Mouse (Mus musculus): Measurements from ENCODE around the gene Crb2. TPM values are rescaled to one million over a fixed set of nuclear protein-coding genes. Genes with fewer than 3 reads are reported as not detected.

Crb2 gene
- total RNA-seq, 1 experiment from 2014 or later: not detected

DNA sequence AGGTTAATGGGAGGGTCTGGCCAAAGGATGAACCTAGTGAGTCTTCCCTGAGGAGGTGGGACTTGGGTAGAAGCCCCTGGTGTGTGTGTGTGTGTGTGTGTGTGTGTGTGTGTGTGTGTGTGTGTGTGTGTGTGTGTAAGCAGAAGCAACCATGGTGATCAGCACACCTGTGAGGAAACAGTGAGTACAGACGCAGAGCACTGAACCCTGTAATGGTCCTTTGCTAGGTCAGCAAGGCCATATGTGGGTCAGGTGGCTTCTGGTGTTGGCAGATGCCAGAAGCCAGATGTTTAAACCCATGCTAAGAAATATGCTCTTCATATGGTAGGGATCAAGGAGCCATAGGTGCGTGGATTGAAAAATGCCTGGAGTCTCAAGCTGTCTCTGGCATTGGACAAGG lies 11.5 kb upstream of the Crb2 start:
- no peak for ATAC-seq (ENCODE audit: extremely low read depth, insufficient number of reproducible peaks, low FRiP score, poor library complexity, severe bottlenecking)

DNA sequence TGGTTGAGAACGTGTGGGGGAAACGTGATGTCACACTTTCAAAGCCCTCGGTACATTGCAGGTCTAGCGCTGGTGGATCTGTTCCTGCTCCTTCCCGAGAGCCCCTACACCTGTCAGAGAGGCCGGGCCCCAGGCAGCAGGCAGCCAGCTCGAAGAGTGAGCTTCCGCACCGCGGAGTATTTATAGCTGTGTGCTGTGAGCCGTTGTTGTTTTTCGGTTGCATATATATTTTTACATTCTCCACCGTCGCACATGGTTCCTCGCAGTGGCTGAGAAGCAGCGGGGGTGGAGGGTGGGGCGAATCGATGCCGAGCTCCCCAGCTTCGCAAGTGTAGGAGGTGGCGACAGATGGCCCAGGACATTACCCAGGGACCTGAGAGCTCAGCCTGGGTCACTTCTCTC lies 11.0 kb upstream of the Crb2 start:
- peak; percentile 62 for ATAC-seq (ENCODE audit: extremely low read depth, insufficient number of reproducible peaks, low FRiP score, poor library complexity, severe bottlenecking)

DNA sequence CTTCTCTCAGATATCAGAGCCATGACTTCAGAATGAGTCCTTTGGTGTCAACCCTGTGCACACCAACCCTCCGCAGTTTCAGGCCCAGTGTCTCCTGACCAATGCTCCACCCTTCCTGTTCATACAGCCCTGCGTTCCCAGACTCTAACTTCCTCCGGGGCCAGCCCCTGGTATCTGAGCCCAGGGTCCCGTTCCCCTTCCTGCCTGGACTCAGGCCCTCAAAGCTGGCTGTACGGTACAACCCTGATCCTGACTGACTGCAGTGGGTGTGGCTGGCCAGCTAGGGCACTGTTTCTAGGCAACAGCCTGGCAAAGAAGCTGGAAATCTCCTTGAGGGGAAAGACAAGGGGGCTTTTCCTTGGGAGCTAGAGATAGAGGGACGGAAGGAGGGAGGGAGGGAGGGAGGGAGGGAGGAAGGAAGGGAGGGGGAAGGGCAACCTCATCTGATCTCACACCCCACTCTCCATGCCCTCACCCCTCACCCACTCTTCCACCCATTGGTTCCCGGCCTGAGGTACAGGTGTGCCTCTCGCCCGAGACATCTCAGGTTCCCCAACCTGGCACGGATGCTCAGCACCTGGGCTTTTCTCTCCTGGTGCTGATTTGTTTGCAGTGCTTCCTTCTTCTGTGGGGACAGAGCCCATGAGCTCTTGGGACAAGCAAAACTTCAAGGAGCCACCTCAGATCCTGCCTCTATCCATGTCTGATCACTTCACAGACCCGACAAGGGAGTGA lies 9.9 kb upstream of the Crb2 start:
- no peak for ATAC-seq (ENCODE audit: extremely low read depth, insufficient number of reproducible peaks, low FRiP score, poor library complexity, severe bottlenecking)

DNA sequence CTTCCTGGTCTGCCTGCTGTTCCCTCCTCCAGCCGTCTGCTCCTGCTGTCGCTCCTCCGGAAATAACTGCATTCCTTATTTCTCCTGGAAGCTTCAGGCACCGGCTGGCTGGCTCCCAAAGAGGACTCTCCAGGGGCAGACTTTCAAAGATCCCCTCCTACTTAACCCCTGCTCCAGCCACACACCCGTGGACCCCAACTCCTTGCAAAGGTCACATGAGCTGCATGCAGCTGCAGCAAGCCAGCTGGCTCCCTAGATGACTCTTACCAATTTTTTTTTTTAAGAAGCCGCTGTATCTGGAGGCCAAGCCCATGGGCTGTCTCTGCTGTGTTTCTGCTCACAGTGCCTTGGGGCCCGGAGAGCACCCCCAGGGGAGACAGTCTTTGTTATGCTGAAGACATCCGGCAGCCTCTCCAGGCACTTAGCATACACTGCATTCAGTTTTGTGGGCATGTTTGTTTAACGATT lies 8.9 kb upstream of the Crb2 start:
- ATAC-seq (ENCODE audit: extremely low read depth, insufficient number of reproducible peaks, low FRiP score, poor library complexity, severe bottlenecking): peak; percentile 37; the same call in 1 of the 2 replicates

DNA sequence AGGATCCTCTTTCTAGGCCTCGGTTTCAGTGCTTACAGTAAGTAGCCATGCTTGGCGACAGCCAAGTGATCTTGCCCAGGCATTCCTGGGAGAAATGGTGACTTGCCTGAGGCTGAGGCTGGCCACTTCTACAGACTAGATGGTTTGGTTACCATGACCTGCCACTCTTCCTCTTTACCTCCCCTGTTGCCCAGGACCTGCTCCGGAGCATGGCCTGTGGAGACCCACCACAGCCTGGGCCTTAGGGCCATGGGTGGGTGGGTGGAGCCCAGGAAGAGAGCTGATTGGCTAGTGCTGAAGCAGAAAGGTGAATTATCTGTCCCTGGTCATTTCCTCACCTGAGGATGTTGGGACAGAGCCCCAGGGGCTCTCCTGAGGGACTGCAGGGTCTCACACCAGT lies 8.3 kb upstream of the Crb2 start:
- no peak for ATAC-seq (ENCODE audit: extremely low read depth, insufficient number of reproducible peaks, low FRiP score, poor library complexity, severe bottlenecking)

DNA sequence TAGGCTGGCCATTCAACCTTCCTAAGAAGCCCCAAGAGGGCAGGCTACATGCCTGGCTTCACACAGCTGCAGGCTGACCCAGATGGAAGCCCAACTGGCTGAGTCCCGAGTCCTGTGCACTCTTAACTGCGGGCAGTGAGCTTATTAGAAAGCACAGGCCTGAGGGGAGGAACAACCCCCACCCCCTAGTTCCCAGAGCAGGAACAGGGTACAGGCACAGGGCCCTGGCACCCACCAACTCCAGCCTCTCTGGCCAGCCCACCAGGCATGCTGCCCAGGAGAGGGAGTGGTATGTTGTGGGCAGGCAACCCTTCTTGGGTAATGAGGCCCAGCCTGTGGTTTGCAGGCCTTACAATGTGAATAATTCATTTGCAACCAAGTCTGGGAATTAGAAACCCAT lies 7.1 kb upstream of the Crb2 start:
- no peak for ATAC-seq (ENCODE audit: extremely low read depth, insufficient number of reproducible peaks, low FRiP score, poor library complexity, severe bottlenecking)

DNA sequence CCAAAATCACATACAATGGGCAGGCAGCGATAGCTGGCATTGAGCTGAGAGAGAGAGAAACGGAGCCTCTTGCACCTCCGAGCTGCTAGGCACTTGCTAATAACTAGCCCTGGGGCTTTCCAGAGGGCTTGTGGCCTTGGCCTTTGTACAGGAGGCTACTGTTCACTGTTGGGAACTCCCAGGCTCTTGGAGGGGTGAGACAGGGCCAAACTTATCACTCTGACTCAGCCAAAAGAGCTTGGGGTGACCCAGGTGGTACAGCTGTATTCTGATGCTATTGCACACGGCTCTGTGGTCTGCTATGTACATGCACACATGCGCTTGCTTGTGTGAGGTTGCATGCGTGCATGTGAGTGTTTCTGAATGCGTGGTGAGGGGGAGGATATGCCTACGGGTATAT lies 6.3 kb upstream of the Crb2 start:
- no peak for ATAC-seq (ENCODE audit: extremely low read depth, insufficient number of reproducible peaks, low FRiP score, poor library complexity, severe bottlenecking)

DNA sequence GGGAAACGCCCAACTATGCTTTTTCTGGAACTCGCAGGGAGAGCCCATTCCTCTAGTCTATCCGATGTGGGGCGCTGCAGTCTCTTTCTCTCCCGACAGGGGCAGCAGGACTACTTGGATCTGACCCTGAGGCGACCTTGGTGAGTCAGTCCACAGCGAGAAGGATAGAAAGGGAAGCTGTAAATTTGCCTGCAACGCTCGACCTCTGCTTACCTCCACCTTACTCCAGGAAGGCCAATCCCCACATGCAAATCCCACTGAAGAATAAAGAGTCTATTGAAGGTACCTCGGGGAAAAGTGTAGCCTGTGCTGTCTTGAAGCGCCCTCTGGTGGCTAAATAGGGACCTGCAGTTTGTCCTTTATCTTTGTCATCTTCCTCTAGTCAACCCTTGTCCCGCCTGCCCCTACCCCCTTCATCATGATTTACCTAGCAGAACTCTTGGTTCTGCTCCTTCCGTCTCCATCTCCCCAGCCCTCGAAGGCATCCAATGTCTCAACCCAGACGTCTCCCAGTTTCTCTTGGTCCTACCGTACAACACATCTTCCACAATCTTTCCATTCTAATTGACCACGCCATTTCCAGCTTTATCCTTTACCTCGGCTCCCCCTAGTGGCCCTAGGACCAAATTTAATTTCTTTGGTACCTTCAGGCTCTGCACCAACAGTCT lies 4.3 kb upstream of the Crb2 start:
- ATAC-seq (ENCODE audit: extremely low read depth, insufficient number of reproducible peaks, low FRiP score, poor library complexity, severe bottlenecking): peak; percentile 59

DNA sequence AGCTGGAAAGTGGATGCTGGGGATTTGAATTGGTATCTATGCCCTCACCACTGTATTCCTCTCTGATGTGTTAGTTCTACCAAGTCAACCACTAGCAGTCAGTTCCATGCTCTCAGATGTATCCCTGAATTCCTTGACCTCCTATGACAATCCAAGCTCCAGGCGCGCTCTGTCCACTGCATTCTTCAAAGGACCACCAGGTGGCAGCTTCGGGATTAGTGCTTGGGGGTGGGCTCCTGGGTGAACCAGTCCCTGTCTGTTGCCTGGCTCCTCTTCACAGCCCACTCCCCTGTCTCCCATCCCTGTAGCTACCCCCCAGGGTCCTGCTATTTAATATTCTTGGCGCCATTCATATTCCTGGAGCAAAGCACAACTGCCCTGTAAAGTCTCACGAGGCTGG lies 1.5 kb upstream of the Crb2 start:
- ATAC-seq (ENCODE audit: extremely low read depth, insufficient number of reproducible peaks, low FRiP score, poor library complexity, severe bottlenecking): no peak

DNA sequence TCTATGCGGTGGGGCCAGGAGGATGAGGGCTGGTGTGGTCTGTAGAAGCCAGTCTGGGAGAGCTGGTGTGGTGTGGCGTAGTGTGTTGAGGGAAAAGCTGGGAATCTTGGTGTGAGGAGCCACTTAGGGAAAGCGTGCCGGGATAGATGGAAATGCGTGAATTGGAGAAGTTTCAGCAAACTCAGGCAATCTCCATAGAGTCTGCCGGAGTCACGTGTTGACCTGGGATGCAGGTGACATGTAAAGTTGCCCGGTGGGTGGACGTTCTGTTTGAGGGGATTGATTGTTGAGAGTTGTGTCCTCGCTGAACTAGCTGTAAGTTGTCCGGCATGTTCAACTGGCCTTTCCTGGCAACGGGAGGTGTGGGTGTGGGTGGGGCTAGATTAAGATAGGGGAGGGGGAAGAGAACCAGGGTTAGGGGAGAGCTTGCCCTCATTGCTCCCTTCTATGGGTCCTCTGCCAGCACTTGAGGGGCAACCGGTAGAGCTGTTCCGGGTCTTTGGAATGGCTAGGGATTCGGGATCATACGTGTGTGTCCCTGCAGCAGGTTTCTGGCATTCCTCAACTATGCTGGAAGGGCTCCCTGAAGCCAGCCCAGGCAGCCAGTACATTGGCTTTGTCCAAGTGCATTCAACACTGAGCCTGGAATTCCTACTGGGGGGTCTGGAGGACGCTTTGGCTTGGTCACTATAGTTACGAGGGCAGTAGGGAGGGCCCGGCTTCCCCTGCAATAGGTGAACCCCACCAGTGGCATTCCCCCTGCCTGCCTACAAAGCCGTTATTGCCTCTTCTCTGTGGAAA lies 762 bp downstream of the Crb2 start:
- no peak for ATAC-seq (ENCODE audit: extremely low read depth, insufficient number of reproducible peaks, low FRiP score, poor library complexity, severe bottlenecking)

DNA sequence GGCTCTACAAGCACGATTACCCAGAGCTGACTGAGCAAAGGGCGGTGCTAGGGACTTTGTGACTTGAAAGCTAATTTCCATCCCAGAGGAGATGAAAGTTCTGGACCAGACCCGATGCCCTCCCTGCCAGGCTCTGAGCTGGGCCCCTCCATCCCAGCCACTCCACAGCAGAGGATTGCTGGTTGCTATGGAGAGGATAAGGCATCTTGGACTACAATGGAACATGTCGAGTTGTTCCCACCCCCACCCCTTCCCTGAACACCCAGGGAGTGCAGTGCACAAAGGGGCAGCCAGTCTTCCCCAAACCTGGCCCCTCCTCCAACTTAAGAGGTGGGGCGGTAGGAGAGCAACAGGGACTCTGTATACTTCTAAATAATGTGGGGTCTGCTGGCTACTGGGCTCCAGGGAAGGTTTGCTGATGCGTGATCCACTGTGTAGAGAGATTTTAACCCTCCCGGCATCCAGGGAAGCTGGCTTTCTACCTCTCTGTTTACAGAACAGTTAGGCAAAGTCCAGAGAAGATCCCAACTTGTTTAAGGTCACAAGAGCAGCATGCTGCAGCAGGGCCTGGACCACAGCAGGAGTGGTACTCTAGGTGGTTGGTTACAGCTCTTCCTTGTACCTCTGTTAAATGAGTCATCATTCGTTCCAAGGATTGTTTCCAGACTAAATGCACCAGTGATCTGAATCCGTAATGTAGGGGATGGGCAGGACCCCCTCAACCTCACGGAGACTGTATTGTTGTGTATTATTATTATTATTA lies 2.1 kb downstream of the Crb2 start:
- no peak for ATAC-seq (ENCODE audit: extremely low read depth, insufficient number of reproducible peaks, low FRiP score, poor library complexity, severe bottlenecking)

DNA sequence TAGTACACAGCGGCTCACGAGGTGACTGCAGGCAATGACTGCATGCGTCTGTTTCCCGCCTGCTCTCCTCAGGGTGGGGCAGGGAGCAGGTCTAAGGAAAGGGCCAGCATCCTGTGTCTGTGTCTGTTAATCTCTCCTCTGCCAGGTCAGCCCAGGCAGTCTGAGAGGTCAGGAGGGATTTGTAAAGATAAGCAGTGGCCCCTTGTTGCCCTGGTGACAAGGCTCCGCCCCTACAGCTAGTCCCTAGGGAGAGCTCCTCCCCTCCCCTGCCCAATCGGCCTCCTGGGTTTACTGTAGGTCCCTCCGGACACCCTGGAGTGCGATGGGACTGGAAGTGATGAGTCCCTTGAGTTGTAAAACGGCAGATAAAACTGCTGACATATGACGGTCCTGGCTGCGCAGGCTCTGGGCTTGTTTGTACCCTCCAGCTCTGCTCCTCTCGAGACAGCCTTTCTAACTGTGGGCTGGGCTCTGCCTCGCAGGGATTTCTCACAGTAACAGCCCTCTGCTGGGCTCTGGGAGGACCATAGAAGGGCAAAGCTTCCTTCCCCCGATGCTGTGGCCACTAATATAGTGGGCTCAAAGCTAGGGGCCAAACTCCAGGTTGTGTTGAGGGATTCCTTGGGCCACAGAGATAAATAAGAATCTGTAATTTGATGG lies 4.4 kb downstream of the Crb2 start:
- peak; percentile 21; the same call in 1 of the 2 replicates for ATAC-seq (ENCODE audit: extremely low read depth, insufficient number of reproducible peaks, low FRiP score, poor library complexity, severe bottlenecking)

DNA sequence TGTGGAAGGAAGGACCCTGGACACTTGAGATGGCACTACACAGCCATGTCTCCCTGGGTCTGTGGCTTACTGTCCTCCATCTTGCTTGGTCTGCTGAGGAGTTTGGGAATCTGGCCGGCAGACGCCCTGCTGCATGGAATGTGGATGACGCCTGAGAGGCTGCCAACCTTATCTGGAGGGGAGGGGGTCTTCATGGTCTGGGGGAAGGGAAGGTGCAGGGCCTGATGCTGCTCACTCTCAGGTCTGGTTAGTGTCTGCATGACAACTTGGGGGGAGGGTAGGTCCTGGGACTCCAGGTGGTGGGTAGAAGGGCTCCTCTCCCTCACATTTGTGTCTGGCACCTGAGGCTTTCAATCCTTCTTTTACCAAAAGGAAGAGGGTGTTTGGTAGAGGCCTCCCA lies 5.4 kb downstream of the Crb2 start:
- no peak for ATAC-seq (ENCODE audit: extremely low read depth, insufficient number of reproducible peaks, low FRiP score, poor library complexity, severe bottlenecking)

DNA sequence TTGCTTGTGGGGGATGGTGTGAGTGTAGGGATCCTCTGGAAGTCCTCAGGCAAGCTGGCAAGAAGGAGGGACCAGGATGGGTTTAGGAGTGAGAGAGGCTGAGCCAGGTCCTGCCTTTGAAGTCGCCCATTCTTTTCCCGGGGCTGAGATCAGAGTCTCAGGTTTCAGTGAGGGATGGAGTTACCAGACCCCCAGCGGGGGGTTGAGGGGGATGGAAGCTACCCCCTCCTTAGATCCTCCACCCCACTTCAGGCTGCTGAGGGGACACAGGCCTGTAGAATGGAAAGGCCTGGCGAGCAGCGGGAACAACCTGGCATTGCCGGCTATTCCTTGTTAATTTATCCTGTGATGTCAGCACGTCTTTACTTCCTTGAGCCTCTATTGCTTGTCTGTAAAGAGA lies 6.0 kb downstream of the Crb2 start:
- ATAC-seq (ENCODE audit: extremely low read depth, insufficient number of reproducible peaks, low FRiP score, poor library complexity, severe bottlenecking): no peak

DNA sequence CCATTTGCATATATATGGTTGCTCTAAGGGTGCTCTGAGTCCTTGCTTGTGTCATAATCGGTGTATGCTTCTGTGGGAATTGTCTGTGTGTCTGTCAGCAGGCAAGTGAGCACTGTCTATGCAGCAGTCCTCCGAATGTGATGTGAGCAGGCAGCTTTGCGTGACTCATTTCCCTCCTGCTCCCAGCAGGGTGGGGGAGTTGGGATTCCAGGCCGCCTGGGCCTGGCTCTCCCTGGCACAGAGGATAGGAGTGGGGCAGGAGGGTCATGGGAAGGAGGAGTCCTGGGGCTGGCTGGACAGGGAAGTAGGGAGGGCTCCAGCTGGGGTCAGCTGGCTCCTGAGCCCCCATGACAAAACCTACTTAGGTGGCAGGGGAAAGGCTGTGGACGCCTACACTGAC lies 8.4 kb downstream of the Crb2 start:
- no peak for ATAC-seq (ENCODE audit: extremely low read depth, insufficient number of reproducible peaks, low FRiP score, poor library complexity, severe bottlenecking)

DNA sequence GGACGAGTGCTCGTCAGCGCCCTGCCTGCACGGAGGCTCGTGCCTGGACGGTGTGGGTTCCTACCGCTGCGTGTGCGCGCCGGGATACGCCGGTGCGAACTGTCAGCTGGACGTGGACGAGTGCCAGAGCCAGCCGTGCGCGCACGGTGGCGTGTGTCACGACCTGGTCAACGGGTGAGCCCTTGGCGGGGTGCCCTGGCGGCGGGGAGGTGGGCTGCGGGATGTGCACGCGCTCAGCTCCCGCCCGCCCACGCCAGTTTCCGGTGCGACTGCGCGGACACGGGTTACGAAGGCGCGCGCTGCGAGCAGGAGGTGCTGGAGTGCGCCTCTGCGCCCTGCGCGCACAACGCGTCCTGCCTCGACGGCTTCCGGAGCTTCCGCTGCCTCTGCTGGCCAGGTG lies 10.4 kb downstream of the Crb2 start:
- no peak for ATAC-seq (ENCODE audit: extremely low read depth, insufficient number of reproducible peaks, low FRiP score, poor library complexity, severe bottlenecking)

DNA sequence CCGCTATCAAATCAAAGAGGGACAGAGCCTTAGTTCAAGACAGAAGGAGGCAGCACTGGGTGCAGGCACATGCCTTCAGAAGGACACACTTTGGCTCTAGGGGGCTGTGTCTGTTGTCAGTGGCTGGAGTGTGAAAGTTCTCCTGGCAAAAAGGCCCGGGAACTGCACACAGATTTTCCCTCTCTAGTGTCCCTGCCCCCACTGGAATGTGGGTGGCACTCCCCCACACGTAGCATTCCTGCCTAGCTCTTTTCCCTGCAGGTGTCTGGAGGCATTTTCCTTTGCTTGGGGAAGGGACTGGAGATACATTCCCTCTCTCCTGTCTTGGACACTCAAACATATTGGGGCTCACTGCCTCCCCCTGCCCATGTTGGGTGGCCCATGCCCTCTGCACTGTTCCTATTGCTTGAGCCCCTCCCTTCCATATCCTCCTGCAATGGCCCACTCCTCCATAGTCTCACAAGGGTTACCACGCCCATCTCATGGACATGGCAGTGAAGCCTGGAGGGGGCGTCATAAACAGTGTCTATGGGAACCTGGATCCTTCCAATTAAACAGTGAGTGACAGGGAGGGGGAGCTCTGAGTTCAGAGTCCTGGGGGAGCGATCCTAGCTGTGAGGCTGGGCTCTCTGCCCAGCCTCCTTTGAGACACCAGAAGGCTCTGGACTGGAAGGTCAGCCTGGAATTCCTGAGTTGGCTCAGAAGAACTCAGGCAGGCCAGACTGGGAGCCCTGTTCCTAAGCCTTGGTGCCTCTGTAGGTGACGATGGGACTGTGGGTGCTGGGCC lies 12.3 kb downstream of the Crb2 start:
- ATAC-seq (ENCODE audit: extremely low read depth, insufficient number of reproducible peaks, low FRiP score, poor library complexity, severe bottlenecking): no peak

DNA sequence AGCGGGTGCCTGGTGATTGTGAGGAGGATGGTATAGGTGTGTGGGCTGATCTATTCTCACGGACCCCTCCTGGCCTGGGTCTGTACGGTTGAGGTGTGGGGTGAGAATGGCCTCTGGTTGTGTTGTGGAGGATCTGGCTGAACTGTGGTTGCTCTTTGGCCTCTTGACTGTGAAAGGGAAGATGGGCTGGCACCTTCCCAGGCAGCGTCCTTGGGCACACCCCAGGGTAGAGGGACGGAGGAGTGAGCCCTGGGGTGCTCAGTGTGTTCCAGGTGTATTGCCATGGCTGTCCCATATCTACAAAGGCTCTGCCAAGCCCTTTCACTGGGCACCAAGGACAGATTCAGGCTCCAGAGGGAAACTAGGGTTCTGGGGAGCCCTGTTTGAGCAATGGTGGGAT lies 13.0 kb downstream of the Crb2 start:
- ATAC-seq (ENCODE audit: extremely low read depth, insufficient number of reproducible peaks, low FRiP score, poor library complexity, severe bottlenecking): no peak
